Mouse (Mus musculus) embryonic facial prominence, embryonic 15.5 days (tissue): ENCODE measurements around the gene Plcb4. TPM values are rescaled to one million over a fixed set of nuclear protein-coding genes. Genes with fewer than 3 reads are reported as not detected.

Experiments
- ATAC-seq: fragments of 200-750 bp; cut with Nextera tagmentation; 2 replicates; pipeline ENCODE4 v1.8.0; 2017; ENCODE audit warnings: low read depth, moderate TSS enrichment; ENCODE audit not compliant: insufficient number of reproducible peaks, low FRiP score, low TSS enrichment
- H3K27ac ChIP-seq: fragments of 300-500 bp; sonication (generic); replicated peaks from 2 replicates; pipeline ENCODE4 v1.5.1; 2015; ENCODE audit warnings: mild to moderate bottlenecking, inconsistent platforms
- H3K27me3 ChIP-seq: fragments of 300-500 bp; sonication (generic); 2 replicates; pipeline ENCODE4 v1.6.1; 2015; ENCODE audit warnings: inconsistent platforms
- H3K36me3 ChIP-seq: fragments of 300-500 bp; sonication (generic); 2 replicates; pipeline ENCODE4 v1.6.1; 2015; ENCODE audit warnings: mild to moderate bottlenecking, inconsistent platforms
- H3K4me1 ChIP-seq: fragments of 300-500 bp; sonication (generic); 2 replicates; pipeline ENCODE4 v1.6.1; 2015; ENCODE audit warnings: inconsistent platforms
- H3K4me2 ChIP-seq: fragments of 300-500 bp; sonication (generic); replicated peaks from 2 replicates; pipeline ENCODE4 v1.6.1; 2015; ENCODE audit warnings: mild to moderate bottlenecking, inconsistent platforms
- H3K4me3 ChIP-seq: fragments of 300-500 bp; sonication (generic); replicated peaks from 2 replicates; pipeline ENCODE4 v1.5.1; 2015; ENCODE audit warnings: mild to moderate bottlenecking, inconsistent platforms
- H3K9ac ChIP-seq: fragments of 300-500 bp; sonication (generic); 2 replicates; pipeline ENCODE4 v1.6.1; 2015; ENCODE audit warnings: inconsistent platforms
- H3K9me3 ChIP-seq: fragments of 300-500 bp; sonication (generic); replicated peaks from 2 replicates; pipeline ENCODE4 v1.6.1; 2016; ENCODE audit warnings: inconsistent platforms
- WGBS: fragments of 180-500 bp; shearing (Covaris S2); methylation state at CpG from one replicate; pipeline ENCODE4 v1.1.7; 2015; 5-methylcytosine and 5-hydroxymethylcytosine counted together
- polyA plus RNA-seq: library from polyadenylated mRNA; unstranded; fragments of >200 nt; fragmentation: Nextera tagmentation; extraction: Ambion mirVana; gene quantifications from 2 replicates; pipeline ENCODE4 v1.2.1, GENCODE M21; 2015

Plcb4 gene
- polyA plus RNA-seq, result 16.1 and 20.6 TPM in 2 replicates

- peak; percentile 84 for ATAC-seq
- under 1% methylated on average over 69 of the region's 71 CpGs for WGBS
- Histone ChIP-seq H3K9ac (peak within 1 kb of the TSS; percentile 74), H3K27ac (peak within 1 kb of the TSS; percentile 93), H3K4me3 (peak within 1 kb of the TSS; percentile 82), H3K36me3 (no peaks in the 10 kb centered on the region), H3K27me3 (no peaks in the 10 kb centered on the region), H3K9me3 (no peaks in the 10 kb centered on the region), H3K4me2 (peak within 1 kb of the TSS; percentile 90), H3K4me1 (0 out of 2 replicates have a peak, but pooled peaks cover 6% of the 10 kb centered on the region)
These were observed at the start of gene Plcb4 for GRCm38 (mm10) chr2:135658486-135659390. Gene Plcb4 (plus strand): TSS chr2:135659011.

GRCm38 (mm10) chr2:135614651-135615261 lies 44.1 kb upstream of the Plcb4 start:
- no peaks in the 10 kb centered on the region for H3K27me3 ChIP-seq
- H3K36me3 ChIP-seq, result no peaks in the 10 kb centered on the region
- WGBS, result 18% methylated on average over 4 of the region's 4 CpGs
- no peak overlapping the region for H3K4me3 ChIP-seq
- H3K4me1 ChIP-seq, result no peaks in the 10 kb centered on the region
- no peak overlapping the region for H3K9ac ChIP-seq
- no peaks in the 10 kb centered on the region for H3K9me3 ChIP-seq
- H3K4me2 ChIP-seq, result no peak overlapping the region
- H3K27ac ChIP-seq, result no peak overlapping the region
- no peak for ATAC-seq

GRCm38 (mm10) chr2:135616090-135616489 lies 42.7 kb upstream of the Plcb4 start:
- H3K4me2 ChIP-seq, result no peak overlapping the region
- H3K4me3 ChIP-seq, result no peak overlapping the region
- no peak overlapping the region for H3K9ac ChIP-seq
- no peak for ATAC-seq
- H3K27ac ChIP-seq, result no peak overlapping the region
- H3K36me3 ChIP-seq, result no peaks in the 10 kb centered on the region
- H3K4me1 ChIP-seq, result no peaks in the 10 kb centered on the region
- H3K9me3 ChIP-seq, result no peaks in the 10 kb centered on the region
- 80% methylated on average over 1 of the region's 1 CpGs for WGBS
- H3K27me3 ChIP-seq, result no peaks in the 10 kb centered on the region

- Histone ChIP-seq H3K9ac (no peak overlapping the region), H3K4me3 (no peak overlapping the region), H3K9me3 (no peaks in the 10 kb centered on the region), H3K27me3 (no peaks in the 10 kb centered on the region), H3K36me3 (no peaks in the 10 kb centered on the region), H3K4me2 (no peak overlapping the region), H3K27ac (no peak overlapping the region), H3K4me1 (no peaks in the 10 kb centered on the region)
- ATAC-seq, result no peak
These were observed 40.3 kb upstream of the Plcb4 start for GRCm38 (mm10) chr2:135618551-135618950.

- Histone ChIP-seq H3K27ac (no peak overlapping the region; the same call in 1 of the 2 replicates), H3K9me3 (no peaks in the 10 kb centered on the region)
- ATAC-seq, result no peak
These were observed 38.9 kb upstream of the Plcb4 start for GRCm38 (mm10) chr2:135619956-135620355.

GRCm38 (mm10) chr2:135627821-135628220 lies 31.0 kb upstream of the Plcb4 start:
- H3K4me3 ChIP-seq, result no peak overlapping the region
- H3K36me3 ChIP-seq, result no peaks in the 10 kb centered on the region
- H3K27ac ChIP-seq, result no peak overlapping the region
- no peaks in the 10 kb centered on the region for H3K27me3 ChIP-seq
- H3K4me2 ChIP-seq, result no peak overlapping the region
- H3K4me1 ChIP-seq, result no peaks in the 10 kb centered on the region
- H3K9ac ChIP-seq, result no peak overlapping the region
- no peaks in the 10 kb centered on the region for H3K9me3 ChIP-seq
- no peak for ATAC-seq
- 61% methylated on average over 2 of the region's 2 CpGs for WGBS

More at GRCm38 (mm10) chr2:135619956-135620355, 38.9 kb upstream of the Plcb4 start:
- no peak overlapping the region for H3K9ac ChIP-seq
- H3K27me3 ChIP-seq, result no peaks in the 10 kb centered on the region
- no peak overlapping the region for H3K4me2 ChIP-seq
- no peak overlapping the region for H3K4me3 ChIP-seq
- H3K36me3 ChIP-seq, result no peaks in the 10 kb centered on the region
- H3K4me1 ChIP-seq, result no peaks in the 10 kb centered on the region
- 10% methylated on average over 2 of the region's 2 CpGs for WGBS

- Histone ChIP-seq H3K4me1 (no peaks in the 10 kb centered on the region), H3K4me3 (no peak overlapping the region), H3K27ac (no peak overlapping the region), H3K9ac (no peak overlapping the region), H3K9me3 (no peaks in the 10 kb centered on the region), H3K36me3 (no peaks in the 10 kb centered on the region), H3K27me3 (no peaks in the 10 kb centered on the region), H3K4me2 (no peak overlapping the region)
- 65% methylated on average over 2 of the region's 2 CpGs for WGBS
- ATAC-seq, result no peak
These were observed 21.6 kb upstream of the Plcb4 start for GRCm38 (mm10) chr2:135637227-135637626.

GRCm38 (mm10) chr2:135641002-135641401 lies 17.8 kb upstream of the Plcb4 start:
- no peak for ATAC-seq
- Histone ChIP-seq H3K27me3 (no peaks in the 10 kb centered on the region), H3K36me3 (no peaks in the 10 kb centered on the region), H3K27ac (no peak overlapping the region), H3K4me3 (no peak overlapping the region), H3K9ac (no peak overlapping the region), H3K4me1 (no peaks in the 10 kb centered on the region), H3K9me3 (no peaks in the 10 kb centered on the region), H3K4me2 (no peak overlapping the region)
- 65% methylated on average over 1 of the region's 1 CpGs for WGBS

GRCm38 (mm10) chr2:135641636-135642035 lies 17.2 kb upstream of the Plcb4 start:
- H3K27me3 ChIP-seq, result no peaks in the 10 kb centered on the region
- no peak overlapping the region for H3K4me3 ChIP-seq
- no peaks in the 10 kb centered on the region for H3K36me3 ChIP-seq
- ATAC-seq, result no peak; the same call in 1 of the 2 replicates
- H3K4me2 ChIP-seq, result no peak overlapping the region
- no peak overlapping the region for H3K27ac ChIP-seq
- H3K4me1 ChIP-seq, result no peaks in the 10 kb centered on the region
- no peaks in the 10 kb centered on the region for H3K9me3 ChIP-seq
- WGBS, result 79% methylated on average over 2 of the region's 2 CpGs
- no peak overlapping the region for H3K9ac ChIP-seq

GRCm38 (mm10) chr2:135646226-135646625 lies 12.6 kb upstream of the Plcb4 start:
- Histone ChIP-seq H3K27ac (no peak overlapping the region), H3K4me2 (no peak overlapping the region), H3K4me3 (no peak overlapping the region), H3K9ac (no peak overlapping the region), H3K27me3 (no peaks in the 10 kb centered on the region), H3K36me3 (no peaks in the 10 kb centered on the region), H3K4me1 (no peaks in the 10 kb centered on the region), H3K9me3 (no peaks in the 10 kb centered on the region)
- ATAC-seq, result no peak
- 73% methylated on average over 3 of the region's 3 CpGs for WGBS

- no peaks in the 10 kb centered on the region for H3K27me3 ChIP-seq
- WGBS, result 79% methylated on average over 6 of the region's 6 CpGs
- H3K36me3 ChIP-seq, result no peaks in the 10 kb centered on the region
- no peak overlapping the region for H3K27ac ChIP-seq
- H3K9me3 ChIP-seq, result no peaks in the 10 kb centered on the region
- no peak overlapping the region for H3K4me3 ChIP-seq
- H3K9ac ChIP-seq, result no peak overlapping the region
- no peak overlapping the region for H3K4me2 ChIP-seq
- ATAC-seq, result no peak
- H3K4me1 ChIP-seq, result no peaks in the 10 kb centered on the region
These were observed 12.2 kb upstream of the Plcb4 start for GRCm38 (mm10) chr2:135646654-135647053.
